Mouse (Mus musculus): ENCODE measurements around the gene Osgin1.

The Osgin1 gene

GRCm38 (mm10) chr8:119433582-119434174 lies at the start of gene Osgin1:
Gene Osgin1, plus strand, starts transcription at chr8:119434124.
- no peak for DNase-seq

DNA sequence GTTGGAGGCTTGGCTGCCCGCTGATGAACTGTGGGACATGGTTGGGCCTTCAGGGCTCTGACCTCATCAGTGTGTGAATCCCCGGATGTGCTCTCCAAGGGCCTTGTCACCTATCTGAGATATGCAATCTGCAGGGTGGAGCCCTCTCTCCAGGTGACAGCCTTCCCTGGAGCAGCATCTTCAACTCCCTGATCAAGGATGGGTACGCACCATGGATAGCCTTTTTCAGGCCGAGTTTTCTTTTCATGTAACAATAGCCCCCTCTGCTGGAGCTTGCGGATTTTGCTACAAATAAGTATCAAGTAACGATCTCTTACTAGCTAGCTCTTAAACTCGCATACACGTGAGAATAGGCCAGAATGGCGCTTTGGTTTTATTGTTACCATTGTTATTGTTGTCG lies 49.4 kb upstream of the Osgin1 start:
- DNase-seq: peak; percentile 84

GRCm38 (mm10) chr8:119385854-119386253 lies 48.1 kb upstream of the Osgin1 start:
- DNase-seq: no peak

DNA sequence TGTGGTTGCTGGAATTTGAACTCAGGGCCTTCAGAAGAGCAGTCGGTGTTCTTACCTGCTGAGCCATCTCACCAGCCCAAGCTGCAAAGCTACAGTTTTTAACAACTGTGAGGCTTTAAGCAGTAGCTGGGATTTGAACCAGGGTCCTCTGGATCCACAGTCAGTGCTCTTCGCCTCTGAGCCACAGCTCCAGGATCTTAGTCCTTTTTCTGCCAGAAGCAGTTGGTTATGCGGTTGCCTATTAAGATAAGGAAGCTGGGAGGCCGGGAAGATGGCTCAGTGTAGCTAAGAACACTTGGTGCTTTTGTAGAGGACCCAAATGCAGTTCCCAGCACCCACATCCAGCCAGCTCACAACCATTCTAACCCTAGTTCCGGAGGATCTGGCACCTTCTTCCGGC lies 46.9 kb upstream of the Osgin1 start:
- no peak for DNase-seq

DNA sequence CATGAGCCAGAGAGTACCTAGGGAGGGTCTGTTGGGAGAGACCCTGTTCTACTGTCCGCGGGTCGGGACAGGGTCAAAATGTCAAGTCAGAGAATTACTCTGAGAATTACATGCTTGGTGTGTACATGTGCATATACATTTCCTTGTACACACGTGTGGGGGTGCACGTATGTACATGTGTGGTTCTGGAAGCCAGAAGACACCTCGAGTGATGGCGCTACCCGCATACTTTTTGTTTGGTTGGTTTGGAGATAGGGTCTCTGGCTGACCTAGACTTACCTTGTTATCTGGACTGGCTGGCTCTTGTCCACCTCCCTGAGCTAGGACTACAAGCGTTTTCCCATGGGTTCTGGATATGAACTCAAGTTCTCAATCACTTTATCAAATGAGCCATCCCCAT lies 39.8 kb upstream of the Osgin1 start:
- DNase-seq: no peak

GRCm38 (mm10) chr8:119394524-119395026 lies 39.3 kb upstream of the Osgin1 start, which contains the start of gene Mlycd:
Gene Mlycd, plus strand, starts transcription at chr8:119394878.
- DNase-seq: peak; percentile 96

- peak; percentile 64 for DNase-seq
Observed at GRCm38 (mm10) chr8:119395072-119395950, 38.6 kb upstream of the Osgin1 start.

- DNase-seq: no peak
Observed at GRCm38 (mm10) chr8:119398558-119398957, 35.4 kb upstream of the Osgin1 start.

GRCm38 (mm10) chr8:119399255-119399654 lies 34.7 kb upstream of the Osgin1 start:
- DNase-seq: no peak

GRCm38 (mm10) chr8:119400122-119400671 lies 33.7 kb upstream of the Osgin1 start:
- DNase-seq: no peak

DNA sequence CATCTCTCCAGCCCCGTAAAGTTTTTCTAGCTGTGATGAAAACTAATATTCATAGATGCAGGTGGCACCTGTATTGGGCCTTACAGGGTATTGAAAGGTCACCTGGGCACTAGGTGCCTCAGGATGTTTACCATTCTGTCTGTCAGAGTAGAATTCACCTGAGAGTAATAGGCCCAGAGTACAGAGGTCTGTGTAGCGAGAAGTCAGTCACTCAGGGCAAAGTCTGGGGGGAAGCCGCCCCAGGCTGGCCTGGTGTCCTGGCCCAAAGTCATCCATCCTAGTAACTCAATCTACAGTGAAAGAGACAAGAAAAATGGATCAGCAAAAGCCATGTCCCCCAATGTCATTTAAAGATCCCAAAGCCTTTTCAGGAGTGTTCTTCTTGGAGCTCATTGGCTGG lies 33.0 kb upstream of the Osgin1 start:
- DNase-seq: no peak

DNA sequence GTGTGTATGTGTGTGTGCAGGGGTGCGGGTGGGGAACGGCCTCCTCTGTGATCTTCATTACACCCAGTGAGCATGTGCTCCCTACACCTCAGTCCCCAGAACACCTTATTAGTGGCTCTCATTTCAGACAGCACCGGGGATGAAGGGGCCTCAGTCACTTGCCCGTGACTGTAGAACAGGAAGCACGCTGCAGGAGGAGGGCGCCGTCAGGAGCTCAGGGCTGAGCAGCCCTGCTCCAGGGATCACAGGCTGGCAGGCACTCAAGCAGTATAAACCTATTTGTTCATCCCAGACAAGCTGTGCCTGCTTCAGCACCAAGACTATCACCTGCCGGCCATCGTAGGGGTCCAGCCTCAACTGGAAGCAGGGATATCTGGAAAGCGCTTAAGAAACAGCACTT lies 30.0 kb upstream of the Osgin1 start:
- no peak for DNase-seq

GRCm38 (mm10) chr8:119404648-119405047 lies 29.3 kb upstream of the Osgin1 start:
- DNase-seq: no peak

- no peak for DNase-seq
Observed at GRCm38 (mm10) chr8:119408311-119408710, 25.6 kb upstream of the Osgin1 start.

DNA sequence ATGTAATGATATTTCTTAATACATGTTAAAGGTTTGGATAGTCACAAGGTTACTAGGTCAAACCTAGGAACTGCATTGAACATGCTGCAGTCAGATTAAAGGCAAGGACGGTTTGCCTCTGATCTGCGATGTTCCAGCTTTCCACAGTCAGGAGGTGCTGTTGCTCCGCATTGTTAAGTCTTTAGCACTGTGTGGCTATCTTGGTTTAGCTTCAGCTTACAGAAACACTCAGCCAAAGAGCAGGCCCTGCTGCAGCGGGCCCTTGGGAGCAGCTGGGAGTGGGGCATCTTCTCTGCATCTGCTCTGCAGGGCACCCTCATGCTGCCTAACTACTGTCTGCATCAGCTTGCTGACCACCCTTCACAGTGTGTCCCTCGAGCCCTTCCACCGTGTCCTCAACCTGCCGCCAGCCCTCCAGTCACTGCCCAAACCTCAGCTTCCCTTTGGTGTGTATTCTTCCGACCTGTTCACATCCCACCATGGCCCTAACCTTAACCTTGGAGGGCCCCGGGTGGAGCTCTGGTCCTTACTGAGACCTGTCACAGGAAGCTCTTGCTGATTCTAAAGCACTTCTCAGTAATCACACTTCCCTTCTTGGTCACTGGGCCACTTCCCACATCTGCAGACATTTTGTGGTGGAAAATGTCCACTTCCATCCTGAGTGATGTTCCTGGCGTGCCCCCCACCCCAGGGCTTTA lies 21.7 kb upstream of the Osgin1 start:
- DNase-seq: no peak

- DNase-seq: peak; percentile 84
Observed at GRCm38 (mm10) chr8:119412735-119413498, 21.0 kb upstream of the Osgin1 start.

DNA sequence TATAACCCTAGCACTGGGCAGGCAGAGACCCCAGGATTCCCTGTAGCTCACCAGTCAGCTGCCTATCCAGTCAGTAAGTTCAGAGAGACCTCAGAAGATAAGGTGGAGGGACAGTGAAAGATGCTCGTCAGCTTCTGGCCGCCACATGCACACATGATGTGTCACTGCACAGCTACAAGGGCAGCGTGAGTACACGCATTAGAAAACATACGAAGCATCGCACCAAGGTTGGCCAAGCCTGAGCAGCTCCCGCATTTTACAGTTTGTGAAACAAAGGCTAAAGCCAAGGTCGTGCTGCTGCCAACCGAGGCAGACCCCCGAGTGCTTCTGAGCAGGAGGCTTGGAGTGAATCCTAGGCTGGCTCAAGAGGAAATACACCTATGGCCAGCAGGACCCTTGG lies 20.3 kb upstream of the Osgin1 start:
- DNase-seq: no peak

- no peak for DNase-seq
Observed at GRCm38 (mm10) chr8:119420318-119420717, 13.6 kb upstream of the Osgin1 start.

GRCm38 (mm10) chr8:119421603-119422122 lies 12.3 kb upstream of the Osgin1 start:
- DNase-seq: no peak

GRCm38 (mm10) chr8:119422123-119422711 lies 11.7 kb upstream of the Osgin1 start:
- DNase-seq: no peak

DNA sequence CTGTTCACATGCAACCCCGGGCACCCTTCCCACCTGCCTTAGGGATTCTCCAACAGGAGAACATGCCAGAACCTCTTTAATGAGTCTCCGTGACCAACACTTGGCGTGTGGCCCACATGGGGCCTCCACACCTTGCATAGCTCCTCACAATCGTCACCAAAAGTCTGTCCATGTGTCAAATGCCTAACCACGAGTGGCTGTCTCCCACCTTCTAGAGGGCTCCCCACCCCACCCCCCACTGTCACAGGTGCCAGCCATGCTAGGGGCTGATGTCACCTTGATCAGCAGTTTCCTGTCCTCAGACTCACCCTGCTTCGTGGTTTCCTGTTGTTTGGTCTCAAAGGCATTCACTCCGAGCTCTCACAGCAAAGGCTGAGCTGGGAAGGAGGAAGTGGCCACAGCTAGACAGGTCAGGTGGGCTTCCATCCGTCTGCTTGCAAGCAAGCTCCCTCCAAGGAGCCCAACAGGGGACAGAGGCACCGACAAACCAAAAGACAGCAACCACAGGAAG lies 10.2 kb upstream of the Osgin1 start:
- DNase-seq: no peak

Data from retina, postnatal 1 day (tissue).